Mouse (Mus musculus) midbrain, postnatal 0 days (tissue): ENCODE results near the gene Cldn20. TPM values are rescaled to one million over a fixed set of nuclear protein-coding genes. Genes with fewer than 3 reads are reported as not detected.

Experiments used
- ATAC-seq: fragments of 200-750 bp; cut with Nextera tagmentation; 2 replicates; pipeline ENCODE4 v1.8.0; 2017; ENCODE audit warnings: moderate number of reproducible peaks, mild to moderate bottlenecking, moderate TSS enrichment, moderate library complexity; ENCODE audit not compliant: low FRiP score
- DNase-seq: peaks from one replicate; pipeline ENCODE4 v3.0.0-alpha.2; 2015; ENCODE audit warnings: low spot score
- H3K27ac ChIP-seq: fragments of 300-500 bp; sonication (generic); 2 replicates; pipeline ENCODE4 v1.5.1; 2014; ENCODE audit warnings: low read depth, mild to moderate bottlenecking, low read length, mixed read lengths
- H3K27me3 ChIP-seq: fragments of 300-500 bp; sonication (generic); 2 replicates; pipeline ENCODE4 v1.6.1; 2014; ENCODE audit warnings: low read length, control low read depth, mixed read lengths; ENCODE audit not compliant: insufficient read depth
- H3K36me3 ChIP-seq: fragments of 300-500 bp; sonication (generic); 2 replicates; pipeline ENCODE4 v1.6.1; 2014; ENCODE audit warnings: low read length, control low read depth, mixed read lengths; ENCODE audit not compliant: insufficient read depth
- H3K4me1 ChIP-seq: fragments of 300-500 bp; sonication (generic); 2 replicates; pipeline ENCODE4 v1.6.1; 2014; ENCODE audit warnings: mild to moderate bottlenecking, control low read depth, antibody characterized with exemption, low read length, mixed read lengths; ENCODE audit not compliant: insufficient read depth
- H3K4me2 ChIP-seq: fragments of 300-500 bp; sonication (generic); 2 replicates; pipeline ENCODE4 v1.6.1; 2014; ENCODE audit warnings: low read depth, mild to moderate bottlenecking, low read length, mixed read lengths; ENCODE audit not compliant: poor library complexity, severe bottlenecking
- H3K4me3 ChIP-seq: fragments of 300-500 bp; sonication (generic); 2 replicates; pipeline ENCODE4 v1.5.1; 2014; ENCODE audit warnings: low read depth, mild to moderate bottlenecking, low read length, moderate library complexity
- H3K9ac ChIP-seq: fragments of 300-500 bp; sonication (generic); replicated peaks from 2 replicates; pipeline ENCODE4 v1.6.1; 2014; ENCODE audit warnings: mild to moderate bottlenecking, low read length, moderate library complexity, mixed read lengths; ENCODE audit not compliant: poor library complexity, severe bottlenecking
- H3K9me3 ChIP-seq: fragments of 300-500 bp; sonication (generic); 2 replicates; pipeline ENCODE4 v1.6.1; 2016; ENCODE audit warnings: low read length, control low read depth
- CTCF ChIP-seq: IDR thresholded peaks from 2 replicates; pipeline ENCODE4 v1.5.1; 2016; ENCODE audit warnings: antibody characterized with exemption, mild to moderate bottlenecking
- WGBS: fragments of 180-500 bp; shearing (Covaris S2); extraction: QIAGEN DNeasy Blood & Tissue Kit; methylation state at CpG from one replicate; pipeline ENCODE4 v1.1.7; 2014; 5-methylcytosine and 5-hydroxymethylcytosine counted together
- polyA plus RNA-seq: library from polyadenylated mRNA; unstranded; fragments of >200 nt; fragmentation: Nextera tagmentation; extraction: Ambion mirVana; gene quantifications from 2 replicates; pipeline ENCODE4 v1.2.1, GENCODE M21; 2015
- total RNA-seq: library from RNA; depleted of rRNA; stranded (reverse); fragments of >200 nt; gene quantifications from 2 replicates; pipeline ENCODE4 v1.2.3, GENCODE M21; 2014; rRNA removed

The Cldn20 gene
- total and polyA plus RNA-seq, 2 experiments from 2014 or later: 0.25 to 1.8 TPM

DNA sequence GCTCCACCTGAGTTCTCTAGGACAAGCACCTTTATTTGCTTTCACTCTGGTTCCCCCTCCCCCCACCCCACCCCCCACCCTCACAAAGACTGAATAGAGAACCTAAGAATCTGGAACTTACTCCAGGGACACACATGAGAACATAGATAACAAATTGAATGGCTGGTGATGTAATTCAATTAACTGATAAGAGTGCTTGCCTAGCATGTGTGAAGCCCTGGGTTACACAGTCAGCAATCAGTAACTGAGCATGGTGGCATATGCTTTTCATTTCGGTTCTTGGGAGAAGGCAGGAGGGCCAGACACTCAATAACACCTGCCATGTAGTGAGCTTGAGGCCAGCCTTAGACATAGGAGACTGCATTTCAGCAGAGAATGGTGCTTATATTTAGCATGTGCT, 23.9 kb downstream of the Cldn20 start:
- WGBS: 83% methylated on average over 1 of the region's 1 CpGs
- ATAC-seq (no peak), DNase-seq (no peak)
- H3K4me1 ChIP-seq: 0 out of 2 replicates have a peak, but pooled peaks cover 2% of the 10 kb centered on the region
- H3K4me3 ChIP-seq: no peak overlapping the region
- no peak overlapping the region for H3K4me2 ChIP-seq
- no peaks in the 10 kb centered on the region for H3K36me3 ChIP-seq
- TF ChIP-seq CTCF: no peak
- H3K27me3 ChIP-seq: no peaks in the 10 kb centered on the region
- no peak overlapping the region for H3K9ac ChIP-seq
- no peaks in the 10 kb centered on the region for H3K9me3 ChIP-seq
- no peak overlapping the region for H3K27ac ChIP-seq

GRCm38 (mm10) chr17:3557331-3558311, 25.3 kb downstream of the Cldn20 start, which contains the start of gene Tfb1m:
TSS of gene Tfb1m (minus strand) at chr17:3557781.
- H3K9ac ChIP-seq: peak within 1 kb of the TSS; percentile 62
- peak within 1 kb of the TSS; percentile 66 for H3K4me2 ChIP-seq
- WGBS: under 1% methylated on average over 59 of the region's 60 CpGs
- H3K4me3 ChIP-seq: peak within 1 kb of the TSS; percentile 56
- peak within 1 kb of the TSS; percentile 79 for H3K27ac ChIP-seq
- 0 out of 2 replicates have a peak, but pooled peaks cover 2% of the 10 kb centered on the region for H3K4me1 ChIP-seq
- H3K36me3 ChIP-seq: no peaks in the 10 kb centered on the region
- no peaks in the 10 kb centered on the region for H3K27me3 ChIP-seq
- no peak for TF ChIP-seq CTCF
- DNase-seq (peak; percentile 100), ATAC-seq (peak; percentile 99)
- no peaks in the 10 kb centered on the region for H3K9me3 ChIP-seq

DNA sequence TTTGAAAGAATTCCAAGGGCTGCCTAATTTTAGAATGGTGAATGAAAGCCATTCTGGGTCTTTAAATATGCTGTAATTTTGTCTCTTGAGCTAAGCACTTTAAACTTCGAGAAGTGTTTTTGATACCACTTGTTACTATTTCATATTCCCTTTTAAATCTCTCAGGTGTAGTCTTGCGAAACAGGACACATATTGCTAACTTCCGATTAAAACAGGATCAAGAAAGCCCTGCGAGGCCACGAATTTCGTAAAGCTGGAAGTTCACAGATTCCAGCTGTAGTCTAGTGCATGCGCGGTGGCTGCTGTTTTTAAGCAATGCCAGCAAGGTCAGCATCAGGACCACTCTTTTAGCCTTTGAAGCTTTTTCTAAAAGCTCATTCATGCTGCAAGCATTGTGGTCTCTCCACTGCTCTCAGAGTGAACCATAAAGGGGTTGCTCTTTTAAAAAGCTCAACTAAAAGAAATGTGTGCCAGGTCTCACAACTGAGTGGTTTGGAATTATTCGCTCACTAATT, 26.1 kb downstream of the Cldn20 start:
- H3K36me3 ChIP-seq: no peaks in the 10 kb centered on the region
- H3K4me3 ChIP-seq: peak overlapping the region; percentile 56
- ATAC-seq: no peak
- no peaks in the 10 kb centered on the region for H3K27me3 ChIP-seq
- 75% methylated on average over 9 of the region's 9 CpGs for WGBS
- H3K4me2 ChIP-seq: peak overlapping the region; percentile 66
- TF ChIP-seq CTCF: no peak
- H3K27ac ChIP-seq: no peak overlapping the region; the same call in 1 of the 2 replicates
- 0 out of 2 replicates have a peak, but pooled peaks cover 2% of the 10 kb centered on the region for H3K4me1 ChIP-seq
- no peak overlapping the region for H3K9ac ChIP-seq
- no peak for DNase-seq
- H3K9me3 ChIP-seq: no peaks in the 10 kb centered on the region

- peak; percentile 25 for DNase-seq
- no peak overlapping the region for H3K4me3 ChIP-seq
- 62% methylated on average over 3 of the region's 3 CpGs for WGBS
- no peak overlapping the region for H3K9ac ChIP-seq
- TF ChIP-seq CTCF: peak; percentile 65
- no peak overlapping the region for H3K4me2 ChIP-seq
- ATAC-seq: no peak
- H3K27me3 ChIP-seq: no peaks in the 10 kb centered on the region
- H3K27ac ChIP-seq: no peak overlapping the region
- H3K36me3 ChIP-seq: no peaks in the 10 kb centered on the region
- H3K9me3 ChIP-seq: no peaks in the 10 kb centered on the region
- H3K4me1 ChIP-seq: 0 out of 2 replicates have a peak, but pooled peaks cover 2% of the 10 kb centered on the region
These were observed 28.2 kb downstream of the Cldn20 start for GRCm38 (mm10) chr17:3560534-3560933.

DNA sequence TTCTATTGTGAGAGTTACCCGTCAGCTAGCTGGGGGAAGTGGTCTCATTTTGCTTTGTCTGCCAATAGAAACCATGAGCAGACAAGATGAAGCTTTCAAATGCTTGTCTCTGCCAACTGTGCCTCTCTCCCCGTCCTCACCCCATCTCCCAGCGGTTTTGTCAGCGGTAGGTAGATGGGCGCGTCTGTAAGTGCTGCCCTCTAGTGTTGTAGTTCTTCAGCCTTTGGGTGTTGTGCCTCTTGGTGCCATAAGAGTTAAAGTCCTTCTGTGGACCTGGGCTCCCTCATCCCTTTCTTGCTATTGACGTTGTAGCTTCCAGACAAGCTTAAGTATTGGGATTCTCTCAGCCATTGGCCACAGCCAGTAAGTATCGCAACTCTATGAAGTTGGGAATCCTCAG, 30.1 kb downstream of the Cldn20 start:
- no peak for ATAC-seq
- WGBS: 65% methylated on average over 8 of the region's 8 CpGs
- no peak for DNase-seq
- no peak overlapping the region for H3K27ac ChIP-seq
- no peaks in the 10 kb centered on the region for H3K27me3 ChIP-seq
- no peaks in the 10 kb centered on the region for H3K9me3 ChIP-seq
- no peaks in the 10 kb centered on the region for H3K36me3 ChIP-seq
- no peak overlapping the region for H3K4me2 ChIP-seq
- H3K4me3 ChIP-seq: no peak overlapping the region
- H3K4me1 ChIP-seq: no peaks in the 10 kb centered on the region
- no peak overlapping the region for H3K9ac ChIP-seq
- TF ChIP-seq CTCF: peak; percentile 27; the same call in 1 of the 2 replicates

GRCm38 (mm10) chr17:3570876-3571275, 38.5 kb downstream of the Cldn20 start:
- no peaks in the 10 kb centered on the region for H3K9me3 ChIP-seq
- no peaks in the 10 kb centered on the region for H3K36me3 ChIP-seq
- ATAC-seq: no peak
- no peak overlapping the region for H3K9ac ChIP-seq
- DNase-seq: peak; percentile 85
- WGBS: 5% methylated on average over 12 of the region's 12 CpGs
- no peaks in the 10 kb centered on the region for H3K4me1 ChIP-seq
- no peak overlapping the region for H3K27ac ChIP-seq
- peak; percentile 96 for TF ChIP-seq CTCF
- H3K4me2 ChIP-seq: no peak overlapping the region
- no peaks in the 10 kb centered on the region for H3K27me3 ChIP-seq
- H3K4me3 ChIP-seq: no peak overlapping the region

Other genes starting within 250 kb of the Cldn20 start
- 5.2 and 6.9 TPM in 2 replicates for gene Tiam2, start 206.0 kb upstream of the Cldn20 start, total RNA-seq
- 1.7 TPM in 2 replicates for gene Tiam2, start 206.0 kb upstream of the Cldn20 start, polyA plus RNA-seq
- 9.6 and 12.4 TPM in 2 replicates for gene Tfb1m, start 25.2 kb downstream of the Cldn20 start, total RNA-seq
- 7.9 and 8.7 TPM in 2 replicates for gene Tfb1m, start 25.2 kb downstream of the Cldn20 start, polyA plus RNA-seq
- gene Nox3, start 163.7 kb downstream of the Cldn20 start, total RNA-seq: not detected in 2 replicates
- not detected in 2 replicates for gene Nox3, start 163.7 kb downstream of the Cldn20 start, polyA plus RNA-seq